Mouse (Mus musculus): Measurements from ENCODE around the gene Sun3.

The Sun3 gene

GRCm38 (mm10) chr11:9048703-9049060 lies at the start of gene Sun3:
Gene Sun3 (minus strand): TSS chr11:9048991.
- DNase-seq = no peak

DNA sequence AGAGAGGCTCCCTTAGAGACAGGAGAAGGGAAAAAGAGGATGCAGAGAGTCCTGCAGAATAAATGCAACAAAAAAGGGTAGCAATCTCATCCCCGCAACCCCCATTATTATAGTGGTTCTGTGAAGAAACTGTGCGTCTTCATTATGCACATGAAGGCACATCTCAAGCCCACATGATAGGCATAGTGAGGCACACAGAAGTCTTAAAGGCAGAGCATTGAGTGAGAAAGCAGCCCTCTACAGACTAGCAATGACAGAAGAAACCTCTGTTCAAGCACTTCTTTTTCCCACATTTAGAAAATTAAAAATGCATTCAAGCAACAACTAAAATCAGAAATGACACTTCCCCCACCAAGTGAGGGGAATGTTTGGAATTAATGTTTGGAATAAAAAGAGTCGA lies 27.7 kb upstream of the Sun3 start:
- DNase-seq = no peak

GRCm38 (mm10) chr11:9060484-9060883 lies 11.7 kb upstream of the Sun3 start:
- no peak for DNase-seq

DNA sequence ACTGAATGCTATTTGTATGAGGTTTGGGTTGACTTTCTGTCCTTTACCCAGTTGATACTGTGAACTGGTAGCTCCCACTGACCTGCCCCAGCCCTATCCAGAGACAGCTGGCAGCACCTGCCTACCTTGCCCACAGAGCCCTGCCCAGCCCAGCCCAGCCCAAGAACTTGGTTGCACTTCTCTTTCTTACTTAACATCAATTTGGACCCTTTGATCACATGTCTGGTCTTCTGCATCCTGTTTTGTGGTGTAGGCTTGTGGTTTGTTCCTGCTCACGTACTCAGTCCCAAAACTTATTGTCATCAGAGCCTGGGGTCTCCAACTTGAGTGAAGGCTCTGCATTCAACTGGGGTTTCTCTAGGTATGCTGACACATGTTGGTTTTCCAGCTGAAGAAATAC lies 11.2 kb upstream of the Sun3 start:
- DNase-seq = no peak

DNA sequence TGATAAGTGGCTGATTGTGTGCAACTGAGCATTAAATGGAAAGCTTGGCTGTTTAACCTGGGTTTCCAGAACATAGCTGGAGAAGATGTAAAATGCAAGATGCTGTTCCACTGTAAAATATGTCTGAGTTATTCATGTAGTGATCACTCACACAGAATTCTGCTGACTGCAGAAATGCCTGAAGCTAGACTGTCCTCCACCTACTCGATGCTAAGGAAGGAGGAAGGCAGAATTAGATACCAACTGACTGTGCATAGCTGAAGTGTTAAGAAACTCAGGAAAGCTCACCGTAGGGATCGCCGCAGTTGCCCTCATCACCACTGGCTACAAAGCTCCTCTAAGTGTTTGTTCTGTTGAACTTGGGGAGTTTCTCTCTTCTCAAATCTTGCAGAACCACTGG lies 8.9 kb upstream of the Sun3 start:
- DNase-seq = no peak

- no peak for DNase-seq
Observed at GRCm38 (mm10) chr11:9056937-9057336, 8.1 kb upstream of the Sun3 start.

- no peak for DNase-seq
Observed at GRCm38 (mm10) chr11:9051895-9052294, 3.1 kb upstream of the Sun3 start.

- no peak for DNase-seq
Observed at GRCm38 (mm10) chr11:9050241-9050640, 1.4 kb upstream of the Sun3 start.

- DNase-seq = peak; percentile 87
Observed at GRCm38 (mm10) chr11:9048011-9048702, 634 bp downstream of the Sun3 start, which contains the start of gene Gm11992. Gene Gm11992 (plus strand): TSS chr11:9048594.

- DNase-seq = no peak
Observed at GRCm38 (mm10) chr11:9047044-9047443, 1.7 kb downstream of the Sun3 start.

DNA sequence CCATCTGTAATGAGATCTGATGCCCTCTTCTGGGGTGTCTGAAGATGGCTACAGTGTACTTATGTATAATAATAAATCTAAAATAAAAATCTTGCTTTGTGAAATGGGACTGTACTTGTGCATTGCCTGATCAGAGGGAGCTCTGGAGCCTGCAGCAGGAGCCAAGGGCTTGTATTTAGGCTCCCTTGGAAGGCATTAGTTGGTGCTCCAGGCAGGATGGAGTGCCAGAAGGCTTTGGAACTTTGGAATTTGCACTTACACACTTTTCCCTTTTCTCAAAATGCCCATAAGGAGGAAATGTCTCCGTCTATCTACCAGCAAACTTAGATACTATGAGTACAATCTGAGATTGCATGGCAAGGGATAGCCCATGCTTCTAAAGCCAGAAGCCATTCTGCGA lies 2.2 kb downstream of the Sun3 start:
- no peak for DNase-seq

- DNase-seq = no peak
Observed at GRCm38 (mm10) chr11:9031530-9031929, 17.3 kb downstream of the Sun3 start.

- no peak for DNase-seq
Observed at GRCm38 (mm10) chr11:9025211-9025610, 23.6 kb downstream of the Sun3 start.

DNA sequence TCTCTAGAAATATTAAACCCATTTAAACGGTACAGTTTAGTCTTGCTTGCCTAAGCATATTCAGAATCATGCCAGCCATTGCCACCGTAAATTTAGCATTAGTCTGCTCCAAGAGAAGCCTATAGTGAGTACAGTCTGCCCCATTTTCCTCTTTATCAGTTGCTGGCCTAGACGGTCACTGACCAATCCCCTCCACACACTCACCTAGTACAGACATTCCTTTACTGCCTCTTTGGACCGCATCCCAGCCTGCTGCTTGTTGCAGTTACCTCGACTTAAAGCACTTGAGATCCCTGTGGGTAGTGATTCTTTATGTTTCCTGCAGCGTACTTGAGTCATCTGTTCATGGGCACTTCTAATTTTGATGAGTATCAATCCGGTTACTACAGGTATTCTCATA lies 24.0 kb downstream of the Sun3 start:
- DNase-seq = no peak

DNA sequence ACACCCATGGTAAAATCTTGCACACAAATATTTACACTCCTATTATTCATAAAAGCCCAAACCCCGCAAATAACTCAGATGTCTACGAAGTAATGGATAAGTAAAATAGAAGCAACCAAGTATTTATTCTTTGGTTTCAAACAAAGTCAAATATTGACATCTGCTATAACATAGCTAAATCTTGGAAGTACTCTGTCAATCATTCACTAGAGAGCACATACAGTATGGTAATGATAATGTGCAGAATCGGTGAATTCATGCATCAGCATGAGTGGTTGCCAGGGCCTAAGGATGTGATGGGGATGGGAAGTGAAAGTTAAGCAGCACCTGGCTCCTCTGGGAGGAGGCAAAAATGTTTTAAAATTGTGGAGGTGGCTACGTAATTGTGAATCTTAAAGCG lies 28.6 kb downstream of the Sun3 start:
- no peak for DNase-seq

DNA sequence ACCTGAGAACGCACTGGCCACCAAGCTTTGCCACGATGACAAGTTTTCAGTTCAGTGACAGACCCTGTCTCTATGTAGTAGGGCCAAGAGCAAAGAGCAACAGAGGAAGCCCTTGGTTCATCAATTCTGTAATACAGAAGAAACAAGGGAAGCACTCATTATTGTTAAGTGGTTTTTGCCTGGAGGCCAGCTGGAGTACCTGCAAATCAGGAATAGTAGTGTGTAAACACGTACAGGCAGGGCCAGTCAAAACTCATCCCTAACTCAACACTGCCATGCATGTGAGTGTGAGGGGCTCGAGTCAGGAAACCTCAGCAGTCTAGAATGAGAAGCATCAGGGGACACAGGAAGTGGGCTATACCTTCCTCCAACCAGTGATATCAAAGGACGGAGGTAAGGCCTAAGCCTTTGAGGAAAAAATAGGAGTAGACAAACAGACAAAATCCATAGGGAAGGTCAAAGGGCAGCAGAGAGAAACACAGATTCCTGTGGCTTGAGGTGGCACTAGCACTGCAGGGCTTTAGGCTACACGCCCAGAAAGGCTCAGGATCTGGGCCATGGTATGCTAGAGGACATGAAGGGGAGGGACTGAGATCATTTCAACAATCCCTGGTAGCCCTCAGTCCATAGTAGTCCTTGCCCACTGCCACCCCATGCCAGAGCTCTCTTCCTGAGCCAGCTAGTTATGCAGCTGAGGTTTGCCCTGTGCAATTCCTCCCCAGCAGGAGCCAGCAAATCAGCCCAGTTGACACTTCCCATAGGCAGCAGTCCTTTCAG lies 30.1 kb downstream of the Sun3 start:
- no peak for DNase-seq

DNA sequence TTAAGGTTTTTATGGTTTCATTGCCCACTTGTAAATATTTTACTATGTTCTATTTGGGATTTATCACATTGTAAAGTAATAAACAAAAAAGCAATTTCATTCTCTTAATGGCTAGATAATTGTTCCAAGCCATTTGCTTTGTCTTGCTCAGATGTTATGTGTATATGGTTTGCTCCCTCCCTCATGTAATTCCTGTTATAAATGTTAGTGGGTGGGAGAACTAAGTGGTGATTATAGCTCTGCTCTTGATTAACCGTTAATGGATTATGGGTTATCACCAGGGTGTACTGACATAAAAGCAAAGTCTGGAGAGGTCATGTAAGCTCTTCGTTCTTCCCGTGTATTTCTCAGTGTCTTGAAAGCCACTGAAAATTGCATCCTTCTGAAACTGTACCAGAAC lies 34.1 kb downstream of the Sun3 start:
- no peak for DNase-seq

GRCm38 (mm10) chr11:9011348-9011747 lies 37.4 kb downstream of the Sun3 start:
- DNase-seq = no peak

DNA sequence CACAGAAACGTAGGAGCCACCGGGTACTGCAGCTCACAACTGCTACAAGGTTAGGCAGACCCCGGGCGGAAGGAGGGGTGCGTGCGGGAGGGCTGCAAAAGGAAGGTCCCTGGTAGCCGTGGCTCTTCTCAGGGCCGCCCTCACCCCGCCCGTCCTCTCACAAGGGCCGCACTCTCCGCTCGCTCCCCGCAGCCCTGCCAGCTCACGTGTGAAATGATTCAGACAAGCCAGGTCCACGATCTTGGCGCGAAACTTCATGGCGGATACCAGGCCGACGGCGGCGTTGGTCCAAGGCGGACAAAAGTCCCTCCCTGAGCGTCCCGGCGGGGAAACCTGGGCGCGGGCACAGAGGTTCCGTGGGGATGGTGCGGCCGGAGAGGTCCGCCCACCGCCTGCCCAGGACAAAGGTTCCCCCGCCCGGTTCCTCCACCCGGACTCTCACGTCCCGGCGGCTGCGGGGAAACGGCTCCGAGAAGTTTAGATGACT lies 37.9 kb downstream of the Sun3 start, which contains the start of gene Hus1:
Gene Hus1, minus strand, starts transcription at position 339 of the 487 bp plus-strand sequence.
- peak; percentile 88 for DNase-seq

GRCm38 (mm10) chr11:9010416-9010815 lies 38.4 kb downstream of the Sun3 start:
- DNase-seq = no peak

DNA sequence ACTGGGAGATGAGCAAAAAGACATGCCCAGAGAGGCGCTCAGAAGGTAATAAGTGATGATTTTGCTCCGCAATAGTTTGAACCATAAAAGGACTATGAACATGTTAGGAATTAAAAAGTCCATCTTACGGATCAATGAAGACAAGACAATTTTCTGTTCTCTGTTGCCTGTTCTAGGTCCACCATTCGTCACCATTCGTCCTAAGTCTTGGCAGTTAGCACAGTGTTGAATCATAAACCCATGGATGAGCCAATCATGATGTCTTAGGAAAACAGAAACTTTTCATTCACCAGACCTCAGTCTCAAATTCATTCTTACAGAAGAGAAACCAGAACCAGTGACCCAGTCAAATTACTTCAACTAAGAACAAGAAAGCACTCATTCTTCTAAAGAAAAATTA lies 40.0 kb downstream of the Sun3 start:
- no peak for DNase-seq

DNA sequence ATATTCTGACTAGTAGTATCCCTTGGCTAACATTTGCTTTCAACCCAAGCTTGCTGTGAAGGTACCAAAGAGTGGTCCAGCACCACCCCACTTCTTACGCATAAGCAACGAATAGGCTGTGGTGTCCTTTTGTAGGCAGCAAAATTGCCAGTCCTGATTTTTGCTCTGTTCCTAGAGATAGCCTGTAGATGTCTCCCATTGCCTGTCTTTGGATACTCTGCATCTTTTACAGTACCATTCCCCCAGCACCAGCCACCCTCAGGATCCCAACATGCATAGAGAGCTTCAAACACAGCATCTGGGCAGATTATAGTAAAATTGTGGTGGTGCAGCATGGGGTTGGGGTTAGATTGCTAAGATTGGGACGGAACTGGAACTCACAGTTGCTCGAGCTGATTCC lies 60.7 kb downstream of the Sun3 start:
- DNase-seq = no peak

GRCm38 (mm10) chr11:8986058-8986457 lies 62.7 kb downstream of the Sun3 start:
- DNase-seq = peak; percentile 30

GRCm38 (mm10) chr11:8983237-8983861 lies 65.4 kb downstream of the Sun3 start:
- peak; percentile 90 for DNase-seq

Measured in lung, postnatal 36 days (tissue).